Comparison of ENCODE assay signal across 13 mouse cellular contexts in the genomic region with DNA sequence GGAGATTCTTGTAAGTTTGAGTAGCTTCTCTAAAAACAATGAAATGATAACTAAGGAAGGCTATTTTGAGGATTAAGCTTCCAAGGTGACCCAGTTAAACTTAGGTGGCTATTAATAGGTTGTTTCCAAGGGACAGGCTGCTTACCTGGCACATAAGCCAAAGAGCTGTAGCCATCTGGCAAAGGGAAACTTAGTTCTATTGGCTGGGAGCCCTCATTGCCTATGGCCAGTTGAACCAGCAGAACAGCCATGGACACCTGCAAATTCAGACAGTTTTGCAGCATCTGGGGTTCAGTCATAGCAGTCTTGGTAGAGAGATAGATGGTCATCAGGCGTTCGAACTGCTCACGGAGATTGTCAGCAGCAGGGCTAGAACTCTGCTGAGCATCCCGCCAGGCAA. TPM values are rescaled to one million over a fixed set of nuclear protein-coding genes. Genes with fewer than 3 reads are reported as not detected.
A peak's percentile ranks its signal among the peaks of the same experiment; 100 is the strongest.
DNase-seq lines count a peak whose midpoint lies in the region.
"Had no signal": no experiment of that assay in that cellular context is flagged by ENCODE, and none has a peak within 500 bp of the region (broad histone marks: within the 10 kb centered on the region; RNA-seq: fewer than 3 reads in every experiment).

No protein-coding gene starts in this region.

- DNase-seq in gastrocnemius, adult 18-20 months (ENCODE audit: low spot score): peak; percentile 84
- no peak for DNase-seq in gastrocnemius, postnatal 4 days (ENCODE audit: low spot score in 2 of 2)
- peak; percentile 78 for DNase-seq in retina, adult 2 months (ENCODE audit: low read depth, low spot score)
- no peak for DNase-seq in retina, embryonic 14.5 days (ENCODE audit: low spot score)
- DNase-seq in gastrocnemius, postnatal 25 days: peak; percentile 58
- peak; percentile 83 for DNase-seq in skeletal muscle tissue, adult 2 months (ENCODE audit: low read depth, low spot score)
- no peak for DNase-seq in spleen, postnatal 4 days (ENCODE audit: low spot score in 2 of 2)
- no peak for DNase-seq in embryo, embryonic 11 days
- DNase-seq: kidney, postnatal 4 days; lung, embryonic 14.5 days; retina, postnatal 1 day; thymus, adult 18-20 months had no signal

RNA-seq across cellular contexts. Expression of a gene that starts 21.9 kb away (rescaled TPM):
- total RNA-seq in gastrocnemius, adult 18-20 months (2021): 100 to 1,000 TPM; 671 to 820 TPM
- total RNA-seq in gastrocnemius, postnatal 4 days (2021): 100 to 1,000 TPM; 631 to 643 TPM
- total RNA-seq in gastrocnemius, postnatal 25 days (2021): 100 to 1,000 TPM; 769 to 791 TPM

RNA-seq across cellular contexts. Expression of a gene that starts 23.0 kb away (rescaled TPM):
- 10 to 100 TPM; 39.8 to 48.4 TPM for total RNA-seq in gastrocnemius, adult 18-20 months (2021)
- 10 to 100 TPM; 41.2 to 43.0 TPM for total RNA-seq in gastrocnemius, postnatal 4 days (2021)
- 10 to 100 TPM; 32.9 to 35.5 TPM for total RNA-seq in gastrocnemius, postnatal 25 days (2021)

RNA-seq across cellular contexts. Expression of a gene that starts 37.8 kb away (rescaled TPM):
- total RNA-seq in gastrocnemius, adult 18-20 months (2021): not detected
- total RNA-seq in gastrocnemius, postnatal 4 days (2021): under 1 TPM in 1 of 2 experiments, not detected in 1; 0.88 TPM
- under 1 TPM in 1 of 2 experiments, not detected in 1; 0.54 TPM for total RNA-seq in gastrocnemius, postnatal 25 days (2021)
- total RNA-seq: left cerebral cortex, adult 8-10 months had no signal

RNA-seq across cellular contexts. Expression of a gene that starts 39.2 kb away (rescaled TPM):
- not detected for total RNA-seq in gastrocnemius, adult 18-20 months (2021)
- under 1 TPM in 1 of 2 experiments, not detected in 1; 0.42 TPM for total RNA-seq in gastrocnemius, postnatal 4 days (2021)
- total RNA-seq in gastrocnemius, postnatal 25 days (2021): not detected
- total RNA-seq: left cerebral cortex, adult 8-10 months had no signal

Comparison
In these comparisons a context has a peak if more than half of its experiments do, and no peak if none do; other contexts are left out.
1. DNase-seq: peak in gastrocnemius, adult 18-20 months (single experiment), retina, adult 2 months (single experiment), gastrocnemius, postnatal 25 days (single experiment) and skeletal muscle tissue, adult 2 months (single experiment); none in gastrocnemius, postnatal 4 days (0 of 2), retina, embryonic 14.5 days (single experiment), spleen, postnatal 4 days (0 of 2) and embryo, embryonic 11 days (single experiment).